Mouse (Mus musculus): ENCODE results near the gene Gm6657. TPM values are rescaled to one million over a fixed set of nuclear protein-coding genes. Genes with fewer than 3 reads are reported as not detected.
A peak's percentile ranks its signal among the peaks of the same experiment; 100 is the strongest.

The Gm6657 gene
- polyA plus RNA-seq, 1 experiment from 2014 or later = not detected

DNA sequence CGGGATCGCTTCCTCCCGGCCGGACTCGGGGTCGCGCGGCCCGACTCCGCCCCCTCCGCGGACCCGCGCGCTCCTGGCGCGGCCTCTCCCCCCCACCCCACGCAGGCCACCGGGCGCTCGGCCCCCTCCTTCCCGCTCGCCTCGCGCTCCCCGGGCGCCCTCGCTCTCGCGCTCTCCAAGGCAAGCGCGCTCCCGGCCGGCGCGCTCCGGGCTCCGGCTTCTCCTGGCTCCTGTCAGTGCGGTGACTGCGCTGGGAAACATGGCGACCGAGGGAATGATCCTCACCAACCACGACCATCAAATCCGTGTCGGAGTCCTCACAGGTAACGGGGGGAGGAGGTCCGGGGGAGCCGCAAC is 32.5 kb downstream of the Gm6657 start:
- under 1% methylated on average over 25 of the region's 48 CpGs for WGBS (ENCODE audit: missing documents)
- peak overlapping the region; percentile 68 for H3K4me3 ChIP-seq (ENCODE audit: inconsistent target)
- H3K79me2 ChIP-seq (ENCODE audit: inconsistent target) = peaks cover 25% of the 10 kb centered on the region; the same call in 1 of the 2 replicates
- no peaks in the 10 kb centered on the region for H3K36me3 ChIP-seq (ENCODE audit: inconsistent target)
- peak overlapping the region; percentile 37; the same call in 1 of the 2 replicates for H3K27ac ChIP-seq

DNA sequence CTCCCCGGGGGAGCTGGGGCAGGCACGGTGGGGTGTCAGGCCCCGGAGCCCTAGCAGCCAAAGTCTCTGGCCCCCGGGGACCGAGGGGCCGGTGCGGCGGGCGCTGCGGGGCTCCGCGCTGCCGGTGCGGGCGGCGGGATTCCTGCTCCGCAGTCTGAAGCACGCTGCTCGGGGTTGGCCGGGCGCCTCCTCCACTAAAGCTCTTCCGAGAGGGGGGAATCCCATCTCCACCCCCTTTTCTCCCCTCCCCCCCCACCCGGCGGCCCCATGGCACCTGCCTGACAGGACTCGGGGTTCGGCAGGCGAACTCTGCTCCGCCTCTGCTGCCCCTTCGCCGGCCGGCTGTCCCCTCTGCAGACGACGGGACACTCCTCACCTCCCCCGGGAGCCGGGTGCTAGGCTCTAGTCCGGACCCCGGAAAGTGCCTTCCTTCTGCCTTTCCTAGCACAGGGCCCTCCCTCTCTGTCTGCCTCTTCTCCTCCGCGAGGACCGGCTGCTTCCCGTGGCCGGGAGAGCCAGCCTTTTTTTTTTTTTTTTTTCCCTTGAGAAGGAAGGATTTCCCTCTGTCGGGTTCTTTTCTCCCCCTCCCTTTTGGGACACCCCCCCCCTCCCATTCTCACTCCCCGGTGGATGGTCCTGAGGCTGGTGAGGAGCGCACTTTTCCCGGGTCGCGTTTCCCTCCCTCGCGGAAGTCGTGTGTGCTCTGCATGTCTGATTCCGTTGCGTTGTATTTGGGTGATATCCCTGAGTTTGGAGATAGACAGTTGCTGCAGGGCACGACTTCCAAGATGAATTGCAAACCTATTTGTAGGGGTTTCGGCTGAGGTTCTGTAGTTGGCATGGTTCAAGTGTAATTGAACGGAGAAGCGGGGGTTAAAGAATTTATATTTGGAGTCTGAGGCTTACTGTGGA is 33.2 kb downstream of the Gm6657 start:
- Histone ChIP-seq H3K27ac (peak overlapping the region; percentile 37; the same call in 1 of the 2 replicates), H3K79me2 (ENCODE audit: inconsistent target) (peaks cover 25% of the 10 kb centered on the region; the same call in 1 of the 2 replicates), H3K36me3 (ENCODE audit: inconsistent target) (no peaks in the 10 kb centered on the region), H3K4me3 (ENCODE audit: inconsistent target) (peak overlapping the region; percentile 68)
- under 1% methylated on average over 48 of the region's 57 CpGs for WGBS (ENCODE audit: missing documents)

DNA sequence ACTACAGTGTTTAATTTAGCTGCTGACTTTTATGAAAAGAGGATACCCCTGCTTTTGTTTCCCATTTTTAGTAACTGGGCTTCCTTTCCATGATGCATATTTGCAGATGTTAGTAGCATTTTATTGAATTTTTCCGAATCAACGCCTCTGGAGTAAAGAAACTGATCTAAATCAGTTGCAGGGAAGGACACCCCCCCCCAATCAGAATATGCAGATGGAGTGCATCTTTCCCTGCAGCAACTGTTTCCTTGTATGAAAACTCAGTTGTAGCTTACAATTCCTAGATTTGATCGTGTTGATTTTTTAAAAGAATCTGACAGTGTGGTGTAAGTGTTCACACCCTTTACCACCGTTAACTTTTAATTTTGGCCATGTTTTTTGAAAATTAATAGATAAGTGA is 34.1 kb downstream of the Gm6657 start:
- peak overlapping the region; percentile 68 for H3K4me3 ChIP-seq (ENCODE audit: inconsistent target)
- H3K36me3 ChIP-seq (ENCODE audit: inconsistent target) = no peaks in the 10 kb centered on the region
- H3K27ac ChIP-seq = no peak overlapping the region
- H3K79me2 ChIP-seq (ENCODE audit: inconsistent target) = peaks cover 27% of the 10 kb centered on the region; the same call in 1 of the 2 replicates
- WGBS (ENCODE audit: missing documents) = 83% methylated on average over 4 of the region's 4 CpGs

DNA sequence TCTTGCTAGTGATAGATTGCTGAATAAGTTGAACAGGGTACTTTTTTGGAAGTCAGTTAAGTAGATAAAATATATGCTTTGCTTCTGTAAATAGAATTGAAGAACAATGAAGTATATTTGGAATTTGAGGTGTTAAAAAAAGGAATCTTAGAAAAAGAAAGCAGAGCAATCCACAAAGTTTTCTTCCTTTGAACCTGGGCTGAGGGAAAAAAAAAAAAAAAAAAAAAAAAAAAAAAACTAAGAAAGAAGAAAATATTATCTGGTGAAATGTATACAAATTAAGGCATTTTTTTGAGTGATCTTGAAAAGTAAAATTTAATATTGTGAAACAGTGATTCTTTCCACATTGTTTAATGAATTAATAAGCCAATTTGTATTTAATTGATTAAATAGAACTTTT is 38.5 kb downstream of the Gm6657 start:
- no peaks in the 10 kb centered on the region for H3K36me3 ChIP-seq (ENCODE audit: inconsistent target)
- H3K4me3 ChIP-seq (ENCODE audit: inconsistent target) = no peak overlapping the region
- no peak overlapping the region for H3K27ac ChIP-seq
- H3K79me2 ChIP-seq (ENCODE audit: inconsistent target) = peaks cover 39% of the 10 kb centered on the region; the same call in 1 of the 2 replicates

DNA sequence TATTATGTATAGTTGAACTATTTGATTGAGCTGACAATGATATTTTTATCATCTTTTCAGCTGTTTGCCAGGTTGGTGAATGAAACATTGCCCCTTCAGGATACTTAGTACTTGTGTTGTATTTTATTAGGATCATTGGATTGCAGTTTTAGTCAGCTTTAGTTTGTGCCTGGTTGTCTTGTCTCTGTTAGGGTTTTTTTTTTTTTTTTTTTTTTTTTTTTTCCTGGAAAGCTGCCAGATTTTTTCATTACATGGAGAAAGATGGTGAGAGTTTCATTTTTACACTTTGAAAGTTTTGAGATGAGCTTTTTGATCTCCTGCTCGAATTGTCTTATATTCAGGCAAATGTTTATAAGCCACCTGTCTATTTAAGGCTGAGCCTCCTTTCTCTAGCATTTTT is 54.3 kb downstream of the Gm6657 start:
- Histone ChIP-seq H3K4me3 (ENCODE audit: inconsistent target) (no peak overlapping the region), H3K27ac (no peak overlapping the region), H3K79me2 (ENCODE audit: inconsistent target) (no peaks in the 10 kb centered on the region), H3K36me3 (ENCODE audit: inconsistent target) (no peaks in the 10 kb centered on the region)
- WGBS (ENCODE audit: missing documents) = 94% methylated on average over 1 of the region's 1 CpGs

DNA sequence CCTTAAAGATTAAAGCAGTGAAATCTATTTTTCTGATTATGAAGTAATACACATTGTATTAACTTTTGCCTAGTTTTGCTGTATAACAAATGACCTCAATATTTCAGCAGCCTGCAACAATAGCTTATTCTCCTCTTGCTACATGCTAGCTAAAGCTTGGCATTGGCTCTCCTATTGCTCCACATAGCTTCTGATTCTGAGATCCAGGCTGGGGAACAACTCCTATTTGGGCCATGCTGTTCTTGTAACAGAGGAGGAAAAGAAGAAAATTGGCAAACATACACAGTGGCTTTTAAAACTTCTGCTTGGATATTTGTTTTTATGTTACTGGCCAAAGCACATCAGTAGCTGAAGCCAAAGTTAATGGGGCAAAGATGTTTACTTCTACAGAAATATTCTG is 55.1 kb downstream of the Gm6657 start:
- Histone ChIP-seq H3K4me3 (ENCODE audit: inconsistent target) (no peak overlapping the region), H3K36me3 (ENCODE audit: inconsistent target) (no peaks in the 10 kb centered on the region), H3K79me2 (ENCODE audit: inconsistent target) (no peaks in the 10 kb centered on the region), H3K27ac (no peak overlapping the region)

Other genes starting within 250 kb of the Gm6657 start
- 11.6 to 16.8 TPM (median 16.2 TPM) in 3 replicates for gene Gphn, start 32.1 kb downstream of the Gm6657 start, polyA plus RNA-seq (2018)

All from macrophage (primary cell).